Mouse (Mus musculus): Measurements from ENCODE around the gene Coro1a. TPM values are rescaled to one million over a fixed set of nuclear protein-coding genes. Genes with fewer than 3 reads are reported as not detected.

The Coro1a gene
- polyA plus RNA-seq, 1 experiment from 2014 or later = 38.5 TPM

Other genes with a start within 250 kb of the Coro1a start
- gene Atp2a1, start 244.7 kb downstream of the Coro1a start, polyA plus RNA-seq (2016; fragmentation: Nextera tagmentation; extraction: Ambion mirVana) = 1.8 and 2.5 TPM in 2 replicates
- gene Sh2b1, start 232.4 kb downstream of the Coro1a start, polyA plus RNA-seq (2016; fragmentation: Nextera tagmentation; extraction: Ambion mirVana) = 53.3 and 54.0 TPM in 2 replicates
- gene Tufm, start 220.4 kb downstream of the Coro1a start, polyA plus RNA-seq (2016; fragmentation: Nextera tagmentation; extraction: Ambion mirVana) = 169 and 185 TPM in 2 replicates
- gene Atxn2l, start 204.3 kb downstream of the Coro1a start, polyA plus RNA-seq (2016; fragmentation: Nextera tagmentation; extraction: Ambion mirVana) = 50.4 and 54.1 TPM in 2 replicates
- gene Eif3c, start 141.4 kb downstream of the Coro1a start, polyA plus RNA-seq (2016; fragmentation: Nextera tagmentation; extraction: Ambion mirVana) = 223 and 224 TPM in 2 replicates
- 0.29 and 0.41 TPM in 2 replicates for gene Apobr, start 122.8 kb downstream of the Coro1a start, polyA plus RNA-seq (2016; fragmentation: Nextera tagmentation; extraction: Ambion mirVana)
- 22.9 and 27.1 TPM in 2 replicates for gene Cln3, start 122.0 kb downstream of the Coro1a start, polyA plus RNA-seq (2016; fragmentation: Nextera tagmentation; extraction: Ambion mirVana)
- gene Il27, start 112.8 kb downstream of the Coro1a start, polyA plus RNA-seq (2016; fragmentation: Nextera tagmentation; extraction: Ambion mirVana) = not detected in 2 replicates
- 0.92 and 1.2 TPM in 2 replicates for gene Nupr1, start 76.9 kb downstream of the Coro1a start, polyA plus RNA-seq (2016; fragmentation: Nextera tagmentation; extraction: Ambion mirVana)
- 64.6 and 65.6 TPM in 2 replicates for gene Sgf29, start 58.5 kb downstream of the Coro1a start, polyA plus RNA-seq (2016; fragmentation: Nextera tagmentation; extraction: Ambion mirVana)
- 0.32 and 0.40 TPM in 2 replicates for gene Sult1a1, start 31.4 kb downstream of the Coro1a start, polyA plus RNA-seq (2016; fragmentation: Nextera tagmentation; extraction: Ambion mirVana)
- gene Bola2, start 12.4 kb downstream of the Coro1a start, polyA plus RNA-seq (2016; fragmentation: Nextera tagmentation; extraction: Ambion mirVana) = 186 and 206 TPM in 2 replicates
- 14.4 and 15.1 TPM in 2 replicates for gene Slx1b, start 12.0 kb downstream of the Coro1a start, polyA plus RNA-seq (2016; fragmentation: Nextera tagmentation; extraction: Ambion mirVana)
- 51.9 and 57.2 TPM in 2 replicates for gene Mapk3, start 51.8 kb upstream of the Coro1a start, polyA plus RNA-seq (2016; fragmentation: Nextera tagmentation; extraction: Ambion mirVana)
- gene Gdpd3, start 58.5 kb upstream of the Coro1a start, polyA plus RNA-seq (2016; fragmentation: Nextera tagmentation; extraction: Ambion mirVana) = 0.96 and 1.8 TPM in 2 replicates
- 51.1 and 64.4 TPM in 2 replicates for gene Ypel3, start 69.2 kb upstream of the Coro1a start, polyA plus RNA-seq (2016; fragmentation: Nextera tagmentation; extraction: Ambion mirVana)
- 0.36 and 0.60 TPM in 2 replicates for gene Tbx6, start 73.7 kb upstream of the Coro1a start, polyA plus RNA-seq (2016; fragmentation: Nextera tagmentation; extraction: Ambion mirVana)
- 390 and 408 TPM in 2 replicates for gene Ppp4c, start 84.7 kb upstream of the Coro1a start, polyA plus RNA-seq (2016; fragmentation: Nextera tagmentation; extraction: Ambion mirVana)
- 0.80 and 1.2 TPM in 2 replicates for gene Fam57b, start 89.9 kb upstream of the Coro1a start, polyA plus RNA-seq (2016; fragmentation: Nextera tagmentation; extraction: Ambion mirVana)
- gene 4930451I11Rik, start 123.9 kb upstream of the Coro1a start, polyA plus RNA-seq (2016; fragmentation: Nextera tagmentation; extraction: Ambion mirVana) = not detected in 2 replicates
- 3.1 and 5.5 TPM in 2 replicates for gene Doc2a, start 139.6 kb upstream of the Coro1a start, polyA plus RNA-seq (2016; fragmentation: Nextera tagmentation; extraction: Ambion mirVana)
- gene Hirip3, start 154.2 kb upstream of the Coro1a start, polyA plus RNA-seq (2016; fragmentation: Nextera tagmentation; extraction: Ambion mirVana) = 49.3 and 57.0 TPM in 2 replicates
- gene Ino80e, start 154.6 kb upstream of the Coro1a start, polyA plus RNA-seq (2016; fragmentation: Nextera tagmentation; extraction: Ambion mirVana) = 114 and 118 TPM in 2 replicates
- gene Taok2, start 176.9 kb upstream of the Coro1a start, polyA plus RNA-seq (2016; fragmentation: Nextera tagmentation; extraction: Ambion mirVana) = 55.3 and 56.9 TPM in 2 replicates
- gene Tmem219, start 215.1 kb upstream of the Coro1a start, polyA plus RNA-seq (2016; fragmentation: Nextera tagmentation; extraction: Ambion mirVana) = 16.7 and 21.3 TPM in 2 replicates
- 20.2 and 21.3 TPM in 2 replicates for gene Kctd13, start 221.1 kb upstream of the Coro1a start, polyA plus RNA-seq (2016; fragmentation: Nextera tagmentation; extraction: Ambion mirVana)
- 0.14 and 0.15 TPM in 2 replicates for gene Asphd1, start 241.8 kb upstream of the Coro1a start, polyA plus RNA-seq (2016; fragmentation: Nextera tagmentation; extraction: Ambion mirVana)
- gene Sez6l2, start 242.8 kb upstream of the Coro1a start, polyA plus RNA-seq (2016; fragmentation: Nextera tagmentation; extraction: Ambion mirVana) = 0.77 and 1.2 TPM in 2 replicates

Data from embryonic facial prominence, embryonic 10.5 days (tissue).